Comparison of ENCODE assay signal across 20 mouse cellular contexts in genomic region chr2:76597521-76597920, GRCm38 (mm10). TPM values are rescaled to one million over a fixed set of nuclear protein-coding genes. Genes with fewer than 3 reads are reported as not detected.
"Had no signal": no experiment of that assay in that cellular context is flagged by ENCODE, and none has a peak within 500 bp of the region (broad histone marks: within the 10 kb centered on the region; RNA-seq: fewer than 3 reads in every experiment).

No protein-coding gene starts in this region.

- H3K27ac ChIP-seq: limb, embryonic 15.5 days; liver, embryonic 14.5 days; stomach, postnatal 0 days had no signal

- H3K27me3 ChIP-seq: limb, embryonic 15.5 days had no signal

- H3K9me3 ChIP-seq: limb, embryonic 15.5 days had no signal

- H3K9ac ChIP-seq: limb, embryonic 15.5 days; liver, embryonic 14.5 days had no signal

- DNase-seq: kidney, adult 18-20 months; kidney, adult 9 months; kidney, postnatal 14 days; kidney, postnatal 4 days; left cerebral cortex, postnatal 4 days; lung, adult 2 months; lung, postnatal 14 days; lung, postnatal 4 days; midbrain, embryonic 14.5 days; right cerebral cortex, postnatal 4 days; thymus, adult 2 months; thymus, postnatal 14 days had no signal

- H3K4me2 ChIP-seq: limb, embryonic 15.5 days; liver, embryonic 11.5 days; midbrain, embryonic 11.5 days had no signal

- H3K4me1 ChIP-seq: limb, embryonic 15.5 days had no signal

- H3K4me3 ChIP-seq: limb, embryonic 15.5 days had no signal

RNA-seq across cellular contexts. Expression of gene Pjvk, which starts 50.8 kb away (rescaled TPM):
- total RNA-seq: left cerebral cortex, postnatal 14 days; megakaryocyte-erythroid progenitor cell, adult 5-6 weeks; midbrain, postnatal 0 days had no signal
- polyA plus RNA-seq: liver, embryonic 11.5 days; liver, embryonic 14.5 days; lung, adult 2 months; thymus, adult 2 months had no signal
